Mouse (Mus musculus) right cerebral cortex, adult 18-20 months (tissue): ENCODE data around the gene Edem2.

Source experiments
- DNase-seq: peaks from one replicate; pipeline ENCODE4 v3.0.0; 2022; ENCODE audit warnings: mixed read lengths

The Edem2 gene

DNA sequence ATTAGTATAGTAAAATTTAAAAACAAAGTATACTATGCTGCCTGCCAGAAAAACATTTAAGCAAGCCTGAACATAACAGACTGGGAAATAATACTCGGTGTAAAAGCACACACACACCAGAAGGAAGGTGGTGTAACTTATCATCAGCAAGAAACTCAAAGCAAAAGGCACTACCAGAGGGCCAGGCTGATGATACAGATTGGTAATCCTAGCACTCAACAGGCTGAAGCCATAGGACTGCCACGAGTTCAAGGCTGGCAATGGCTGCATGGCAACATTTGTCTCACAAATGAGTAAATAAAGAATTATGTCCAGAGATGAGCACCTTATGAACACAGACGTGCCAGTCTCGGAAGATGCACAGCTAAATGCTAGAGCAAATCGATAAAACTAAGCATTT lies 45.5 kb downstream of the Edem2 start:
- no peak for DNase-seq

DNA sequence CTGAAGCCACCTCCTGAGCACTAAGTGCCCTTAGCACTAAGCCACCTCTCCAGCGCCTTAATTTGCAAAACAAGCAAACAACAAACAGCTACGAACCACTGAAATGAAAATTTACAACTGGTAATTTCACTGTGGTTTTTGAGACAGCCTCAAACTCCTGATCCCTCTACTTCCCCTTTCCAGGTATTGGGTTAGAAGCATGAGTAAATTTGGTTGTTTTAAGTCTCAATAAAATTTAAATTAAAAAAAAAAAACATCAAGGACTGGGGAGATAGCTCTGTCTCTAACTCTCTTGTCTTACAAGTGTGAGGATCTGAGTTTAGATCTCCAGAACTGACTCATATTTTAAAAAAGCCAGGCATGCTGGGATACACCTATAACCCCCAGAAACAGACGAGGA lies 46.1 kb downstream of the Edem2 start:
- no peak for DNase-seq

DNA sequence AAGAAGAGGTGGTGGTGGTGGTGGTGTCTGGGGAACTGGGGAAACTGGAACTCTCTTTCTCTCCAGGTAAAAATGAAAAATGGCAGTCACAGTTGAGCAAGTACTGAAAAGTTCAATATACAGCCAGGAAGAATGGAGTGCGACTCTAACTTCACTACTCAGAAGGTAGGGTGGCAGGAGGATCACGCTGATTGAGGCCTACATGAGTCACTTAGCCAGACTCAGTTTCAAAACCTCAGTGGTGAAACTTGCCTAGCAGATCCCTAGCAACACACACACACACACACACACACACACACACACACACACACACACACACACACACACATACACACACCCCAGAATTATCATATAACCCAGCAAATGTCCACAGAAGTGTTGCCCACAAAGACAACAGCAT lies 47.4 kb downstream of the Edem2 start:
- DNase-seq, result no peak

DNA sequence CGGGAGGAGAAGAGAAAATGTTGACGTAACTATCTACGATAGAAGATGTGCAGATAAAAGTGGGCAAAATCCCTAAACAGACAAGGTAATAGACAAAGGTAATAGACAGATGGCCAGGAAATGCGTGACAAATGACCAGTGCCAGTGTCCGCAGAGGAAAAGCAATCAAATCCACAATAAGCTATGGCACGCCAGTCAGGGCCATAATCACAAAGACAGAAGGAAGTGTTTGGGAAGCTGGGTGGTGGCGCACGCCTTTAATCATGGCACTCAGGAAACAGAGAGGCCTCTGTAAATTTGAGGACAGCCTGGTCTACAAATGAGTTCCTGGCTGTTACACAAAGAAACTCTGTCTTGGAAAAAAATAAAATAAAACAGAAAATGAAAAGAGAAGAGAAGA lies 48.1 kb downstream of the Edem2 start:
- DNase-seq, result no peak

DNA sequence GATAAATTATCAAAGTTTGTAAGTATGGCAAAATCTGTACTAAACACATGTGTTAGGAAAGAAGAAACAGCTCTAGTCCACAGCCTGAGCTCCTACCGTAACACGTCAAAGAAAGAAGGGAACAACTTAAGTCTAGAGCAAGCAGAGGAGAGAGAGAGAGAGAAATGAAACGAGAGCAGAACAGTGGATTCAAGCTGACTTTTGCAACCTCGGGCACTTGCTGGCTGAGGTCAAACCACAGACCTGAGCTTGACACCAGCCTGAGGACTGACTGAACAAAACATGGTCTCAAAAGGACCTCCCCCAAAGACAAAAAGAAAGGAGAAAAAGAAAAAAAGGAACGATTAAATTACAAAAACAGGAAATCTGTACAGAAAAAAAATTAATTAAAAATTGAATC lies 48.7 kb downstream of the Edem2 start:
- DNase-seq, result no peak

DNA sequence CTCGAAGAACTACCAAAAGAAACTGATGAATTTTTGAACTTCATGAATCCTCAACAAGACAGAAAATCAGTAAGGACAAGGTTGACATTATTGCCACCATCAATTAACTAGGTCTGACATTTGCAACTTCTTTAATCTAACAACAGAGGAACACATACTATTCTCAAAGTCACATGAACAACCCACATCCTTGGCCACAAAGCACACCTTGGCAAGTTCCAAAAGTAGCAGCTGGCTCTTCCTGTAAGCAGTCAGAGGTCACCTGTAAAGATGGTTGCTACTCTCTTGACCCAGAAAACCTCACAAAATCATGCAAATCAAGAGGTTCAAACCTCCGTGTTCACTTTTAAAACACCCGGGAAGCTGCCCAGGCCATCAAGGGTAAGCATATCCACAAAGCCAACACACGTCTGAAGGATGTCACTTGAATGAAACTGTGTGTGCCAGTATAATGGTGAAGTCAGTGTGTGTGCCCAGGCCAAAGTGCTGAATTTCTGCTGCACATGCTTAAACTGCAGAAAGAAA lies 49.6 kb downstream of the Edem2 start:
- no peak for DNase-seq

DNA sequence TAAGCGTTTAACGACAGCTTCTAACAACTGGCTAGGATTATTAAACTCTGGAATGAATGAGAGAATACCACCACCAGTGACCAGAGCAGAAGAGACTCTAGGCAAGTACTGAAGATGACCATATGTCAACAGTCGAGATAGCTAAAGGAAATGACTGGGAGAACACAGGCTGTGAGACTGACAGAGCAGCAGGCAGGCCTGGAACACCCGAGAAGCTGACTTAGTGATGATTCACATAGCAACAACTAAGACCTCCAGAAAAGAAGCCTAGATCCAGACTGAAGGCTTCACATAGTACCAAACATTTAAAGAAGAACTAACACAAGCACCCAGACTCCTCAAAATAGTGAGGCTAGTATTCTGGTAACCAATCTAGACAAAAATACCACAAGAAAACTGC lies 54.2 kb downstream of the Edem2 start:
- no peak for DNase-seq

DNA sequence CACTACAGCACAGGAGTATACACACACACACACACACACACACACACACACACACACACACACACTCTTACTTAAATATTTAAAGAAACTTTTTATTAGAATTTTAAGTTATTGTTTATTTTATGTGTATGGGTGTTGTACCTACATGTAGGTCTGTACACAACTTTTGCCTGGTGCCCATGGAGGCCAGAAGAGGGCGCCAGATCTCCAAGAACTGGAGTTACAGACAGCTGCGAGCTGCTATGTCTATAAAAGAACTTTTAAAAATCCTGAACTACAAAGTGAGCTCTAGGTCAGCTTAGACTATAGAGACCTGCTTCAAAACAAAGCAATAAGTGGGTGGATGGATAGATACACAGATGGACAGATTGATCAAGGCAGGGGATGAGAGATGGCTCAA lies 55.7 kb downstream of the Edem2 start:
- peak; percentile 38 for DNase-seq

DNA sequence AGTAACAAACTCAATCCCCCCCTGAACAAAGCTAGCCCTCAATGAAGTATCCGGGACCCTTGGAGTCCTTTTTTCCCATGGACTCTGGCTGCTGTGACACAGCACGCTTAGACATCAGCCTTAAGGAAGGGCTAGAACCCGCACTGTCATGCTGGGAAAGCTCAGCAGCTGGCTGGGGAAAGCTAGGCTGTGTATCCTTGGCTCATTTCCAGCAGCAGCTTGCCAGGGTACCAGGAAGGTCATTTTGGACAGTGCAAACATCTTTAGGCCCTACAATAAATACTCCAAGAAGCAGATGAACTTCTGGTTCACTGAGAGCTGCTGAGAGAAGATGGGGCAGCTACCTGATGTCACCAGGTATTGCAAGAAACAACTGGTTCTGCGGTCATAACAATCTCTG lies 58.0 kb downstream of the Edem2 start:
- DNase-seq, result no peak

DNA sequence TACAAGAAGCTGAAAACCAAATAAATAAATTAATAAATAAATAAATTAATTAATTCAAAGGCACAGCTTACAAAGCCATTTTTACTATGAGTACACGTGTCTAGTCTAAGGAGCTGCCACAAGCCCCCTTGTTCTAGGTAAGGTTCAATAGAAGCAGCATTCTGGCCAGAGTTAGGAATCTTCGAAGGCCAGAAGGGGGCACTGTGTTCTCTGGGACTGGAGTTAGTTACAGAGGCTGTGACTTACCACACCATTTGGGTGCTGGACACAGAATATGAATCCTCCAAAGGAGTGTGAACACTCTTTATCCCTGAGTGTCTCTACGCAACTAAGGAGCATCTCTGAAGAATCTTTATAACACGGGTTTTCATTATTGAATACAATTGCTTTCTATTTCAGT lies 60.8 kb downstream of the Edem2 start:
- no peak for DNase-seq

DNA sequence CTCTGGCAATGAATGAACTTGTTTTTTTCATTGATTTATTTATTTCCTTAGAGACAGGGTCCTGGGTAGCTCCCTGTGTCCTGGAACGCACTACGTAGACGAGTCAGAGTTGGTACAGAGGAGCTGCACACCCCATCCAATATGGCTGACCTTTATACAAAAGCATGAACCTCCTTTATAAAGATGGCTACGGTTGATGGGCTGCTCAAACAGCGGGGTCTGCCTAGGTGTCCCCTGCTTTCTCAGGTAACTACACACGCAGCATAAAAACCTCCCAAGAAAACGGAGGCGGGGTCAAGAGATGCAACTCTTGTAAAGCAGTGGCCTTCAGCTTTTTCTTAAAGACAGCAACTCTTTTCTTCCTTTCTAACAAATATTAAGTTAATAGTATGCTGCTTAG lies 61.4 kb downstream of the Edem2 start:
- DNase-seq, result no peak

DNA sequence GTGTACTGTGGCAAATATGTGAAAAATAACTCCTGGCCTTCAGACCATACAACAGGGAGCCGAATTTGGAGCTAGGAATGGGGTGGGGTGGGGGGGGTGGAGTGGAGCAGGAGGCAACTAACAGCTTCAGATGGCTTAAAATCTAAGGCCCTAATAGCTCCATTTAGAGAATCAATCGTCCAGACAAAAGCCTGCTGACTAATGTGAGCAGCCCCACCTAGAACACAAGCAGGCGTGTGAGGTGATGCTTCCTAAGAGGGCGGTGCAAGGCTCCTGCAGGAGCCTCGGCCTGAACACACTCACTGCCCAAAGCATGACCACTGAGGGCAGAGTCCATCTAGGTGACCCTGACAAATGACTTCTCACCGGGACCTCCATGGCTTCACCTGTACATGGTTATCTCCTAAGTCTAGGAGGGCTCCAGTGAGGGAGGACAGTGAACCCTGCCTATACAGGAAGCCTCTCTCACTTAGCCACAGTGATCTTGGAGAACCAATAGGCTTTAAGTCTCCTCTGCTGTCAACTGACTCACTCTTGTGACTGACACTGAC lies 65.3 kb downstream of the Edem2 start:
- DNase-seq, result no peak

DNA sequence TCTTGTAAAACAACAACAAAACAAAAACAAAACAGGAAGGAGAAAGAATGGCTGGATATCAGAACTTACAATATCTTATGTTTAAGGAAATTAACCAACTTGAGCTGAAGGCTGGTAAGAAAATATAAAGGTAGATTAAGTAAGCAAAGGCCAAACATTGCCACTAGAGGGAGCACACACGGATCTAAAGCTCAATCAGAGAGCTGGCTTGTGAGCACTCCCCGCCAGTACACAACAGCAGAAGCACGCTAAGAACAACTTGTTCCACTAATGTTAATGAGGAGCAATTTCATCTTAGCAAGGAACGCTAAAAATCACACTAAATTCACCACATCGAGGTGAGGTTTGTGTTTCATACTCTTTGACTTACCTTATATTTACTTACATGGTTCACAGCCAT lies 66.2 kb downstream of the Edem2 start:
- peak; percentile 65 for DNase-seq

DNA sequence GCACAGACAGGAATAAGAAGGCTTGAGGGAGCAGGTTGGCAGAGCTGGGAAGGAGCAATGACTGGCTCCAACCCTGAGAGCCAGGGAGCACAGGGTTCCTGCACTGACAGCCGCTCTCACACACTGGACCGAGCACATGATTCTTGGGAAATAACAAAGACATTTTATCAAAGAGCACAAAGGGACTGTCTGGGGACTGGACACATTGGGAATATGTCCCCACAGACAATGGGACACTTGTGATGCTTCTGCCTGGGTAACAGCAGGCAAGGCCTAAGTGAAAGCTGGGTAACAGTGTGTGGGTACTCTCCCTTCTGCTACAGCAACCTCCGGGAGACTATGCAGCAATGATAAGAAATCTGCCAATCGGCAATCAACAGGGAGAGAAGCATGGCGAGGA lies 66.9 kb downstream of the Edem2 start:
- DNase-seq, result peak; percentile 49

DNA sequence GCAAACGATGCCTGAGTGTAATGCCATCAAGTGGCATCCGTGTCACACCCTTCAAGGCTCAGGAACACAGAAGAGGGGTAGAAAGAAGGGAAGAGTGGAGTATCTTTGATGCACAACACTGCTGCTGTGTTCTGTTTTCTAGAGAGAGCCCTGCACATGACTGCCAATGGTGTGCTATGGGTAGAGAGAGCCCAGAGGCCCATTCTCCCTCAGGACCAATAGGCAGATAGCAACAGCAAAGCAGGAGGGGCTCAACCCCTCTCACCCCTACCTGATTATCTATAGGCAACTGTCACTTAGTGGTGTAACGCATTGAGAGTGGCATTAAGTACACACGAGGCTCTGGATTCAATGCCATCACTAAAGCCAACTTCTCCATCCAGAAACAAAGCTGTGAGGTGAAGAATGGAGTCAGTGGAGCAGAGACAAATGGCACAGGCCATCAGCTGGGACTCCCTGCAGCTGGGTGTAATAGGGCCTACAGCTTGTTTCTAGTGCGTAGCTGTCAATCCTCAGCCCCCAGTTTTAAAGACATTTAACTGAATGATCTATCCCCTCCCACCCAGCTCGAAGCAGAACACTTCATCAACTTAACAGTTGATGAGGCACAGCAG lies 73.4 kb downstream of the Edem2 start:
- no peak for DNase-seq

DNA sequence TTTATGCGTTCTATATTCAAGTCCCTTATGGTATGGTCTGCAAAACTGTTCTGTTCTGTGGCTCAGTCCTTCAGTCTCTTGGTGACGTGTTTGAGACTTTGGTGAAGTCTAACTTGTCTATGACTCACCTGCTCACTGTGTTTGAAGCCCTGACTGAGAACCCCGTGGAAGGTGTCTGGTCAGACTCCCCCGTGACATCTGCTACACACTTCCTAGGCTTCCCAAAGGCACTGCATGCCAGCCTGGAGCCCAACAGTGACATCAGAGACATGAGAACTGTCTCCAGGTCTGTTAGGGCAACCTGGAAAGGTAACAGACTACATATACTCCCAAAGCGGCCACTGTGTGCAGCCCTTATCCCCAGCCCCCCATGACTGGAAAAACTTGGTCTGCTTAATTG lies 76.7 kb downstream of the Edem2 start:
- no peak for DNase-seq
